Mouse (Mus musculus) small intestine, adult 2 months (tissue): ENCODE results near the gene Mgarp. TPM values are rescaled to one million over a fixed set of nuclear protein-coding genes. Genes with fewer than 3 reads are reported as not detected.
"Not testable (repeated sequence)": the region's sequence is repeated elsewhere in the genome, so short reads cannot be mapped to it uniquely, and the experiment has no call there.

Experiments
- H3K27ac ChIP-seq: fragments of 200-500 bp; 2 replicates; pipeline ENCODE4 v1.5.1; 2012; ENCODE audit warnings: low read depth, low read length, control low read depth, inconsistent platforms; ENCODE audit not compliant: insufficient read depth
- H3K27me3 ChIP-seq: fragments of 200-500 bp; 2 replicates; pipeline ENCODE4 v1.6.1; 2012; ENCODE audit warnings: mild to moderate bottlenecking, moderate library complexity, low read length, inconsistent platforms; ENCODE audit not compliant: control insufficient read depth, insufficient read depth
- H3K36me3 ChIP-seq: fragments of 200-500 bp; 2 replicates; pipeline ENCODE4 v1.6.1; 2012; ENCODE audit warnings: mild to moderate bottlenecking, low read length, control low read depth, inconsistent platforms; ENCODE audit not compliant: control insufficient read depth, insufficient read depth
- H3K4me1 ChIP-seq: fragments of 200-500 bp; 2 replicates; pipeline ENCODE4 v1.6.1; 2012; ENCODE audit warnings: low read length, inconsistent platforms, mixed read lengths; ENCODE audit not compliant: control insufficient read depth, insufficient read depth, insufficient read length
- H3K4me3 ChIP-seq: fragments of 200-500 bp; 2 replicates; pipeline ENCODE4 v1.5.1; 2012; ENCODE audit warnings: low read depth, mild to moderate bottlenecking, control low read depth, inconsistent platforms, low read length, moderate library complexity
- CTCF ChIP-seq: fragments of 200-500 bp; IDR thresholded peaks from 2 replicates; pipeline ENCODE4 v1.5.1; 2012; ENCODE audit warnings: low read depth, mild to moderate bottlenecking, control low read depth, inconsistent platforms, low read length, moderate library complexity, mixed read lengths; ENCODE audit not compliant: insufficient replicate concordance, insufficient read length; ENCODE audit errors: extremely low read depth
- POLR2A ChIP-seq: fragments of 200-500 bp; IDR thresholded peaks from 2 replicates; pipeline ENCODE4 v1.6.1; 2012; ENCODE audit warnings: low read depth, mild to moderate bottlenecking, control low read depth, inconsistent platforms, low read length, moderate library complexity
- WGBS: fragments of 180-500 bp; shearing (Covaris S2); methylation state at CpG from one replicate; pipeline ENCODE4 v1.1.7; 2018; 5-methylcytosine and 5-hydroxymethylcytosine counted together
- polyA plus RNA-seq: library from polyadenylated mRNA; depleted of rRNA; stranded (reverse); fragments of >200 nt; gene quantifications from 2 replicates; pipeline ENCODE4 v1.2.3, GENCODE M21; 2012; rRNA removed

The Mgarp gene
- polyA plus RNA-seq, result 0.37 TPM in 1 of 2 replicates, not detected in the other

DNA sequence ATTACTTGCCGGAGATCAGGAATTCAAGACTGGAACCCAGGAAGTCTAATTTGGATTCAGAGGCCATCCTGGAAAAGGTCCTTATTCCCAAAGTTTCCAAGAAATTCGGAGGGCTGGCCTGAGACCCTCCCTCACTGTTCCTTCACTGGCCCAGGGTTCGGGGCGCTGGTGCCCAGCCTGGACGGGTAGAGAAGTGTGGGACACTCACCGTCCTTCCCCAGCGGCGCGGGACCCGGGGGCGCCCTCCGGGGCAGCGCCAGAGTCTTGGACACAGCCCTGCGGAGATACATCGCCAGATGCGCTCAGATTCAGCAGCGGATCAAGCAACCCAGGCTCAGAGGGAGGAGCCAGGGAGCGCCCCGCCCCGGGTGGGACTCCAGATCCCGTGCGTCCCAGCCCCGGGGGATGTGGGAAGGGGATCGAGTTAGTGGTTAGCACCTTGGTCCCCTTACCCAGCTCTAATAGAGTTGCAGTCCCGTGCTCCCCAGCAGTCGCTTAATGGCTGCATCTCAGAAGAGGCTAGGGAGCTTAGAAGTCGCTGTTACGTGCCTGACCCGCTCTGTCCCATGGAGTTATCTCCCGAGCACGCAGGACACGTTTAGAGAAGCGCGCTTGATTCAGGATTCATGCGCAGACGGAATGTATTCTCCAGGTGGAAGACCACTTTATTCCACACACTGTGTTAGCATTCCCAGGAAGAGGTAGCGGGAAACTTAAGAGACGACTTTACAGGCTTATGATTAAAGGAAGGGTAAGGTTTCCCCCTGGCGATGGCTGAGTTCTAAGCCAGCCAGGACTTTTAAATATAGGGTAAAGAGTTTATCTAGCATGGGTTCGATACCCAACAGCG lies at the start of gene Mgarp:
Gene Mgarp (minus strand): TSS at position 520 of the 850 bp plus-strand sequence.
- 4% methylated on average over 41 of the region's 41 CpGs for WGBS
- Histone ChIP-seq H3K4me3 (peak within 1 kb of the TSS; percentile 69), H3K27me3 (0 out of 2 replicates have a peak, but pooled peaks cover 7% of the 10 kb centered on the region), H3K4me1 (peaks cover 2% of the 10 kb centered on the region; the same call in 1 of the 2 replicates), H3K27ac (no peak within 1 kb of the TSS), H3K36me3 (no peaks in the 10 kb centered on the region)
- TF ChIP-seq POLR2A (no peak), CTCF (no peak; the same call in 1 of the 2 replicates)

GRCm38 (mm10) chr3:51434871-51435595 lies 38.5 kb upstream of the Mgarp start:
- Histone ChIP-seq H3K36me3 (peaks cover 16% of the 10 kb centered on the region), H3K27me3 (no peaks in the 10 kb centered on the region), H3K4me1 (no peaks in the 10 kb centered on the region), H3K27ac (no peak overlapping the region), H3K4me3 (no peak overlapping the region)
- TF ChIP-seq POLR2A (no peak), CTCF (no peak)
- 91% methylated on average over 3 of the region's 3 CpGs for WGBS

GRCm38 (mm10) chr3:51434364-51434763 lies 37.8 kb upstream of the Mgarp start:
- not testable (repeated sequence) for H3K4me3 ChIP-seq, H3K27ac ChIP-seq, H3K27me3 ChIP-seq, H3K4me1 ChIP-seq
- H3K36me3 ChIP-seq, result peaks cover 12% of the 10 kb centered on the region
- WGBS, result 83% methylated on average over 5 of the region's 5 CpGs

DNA sequence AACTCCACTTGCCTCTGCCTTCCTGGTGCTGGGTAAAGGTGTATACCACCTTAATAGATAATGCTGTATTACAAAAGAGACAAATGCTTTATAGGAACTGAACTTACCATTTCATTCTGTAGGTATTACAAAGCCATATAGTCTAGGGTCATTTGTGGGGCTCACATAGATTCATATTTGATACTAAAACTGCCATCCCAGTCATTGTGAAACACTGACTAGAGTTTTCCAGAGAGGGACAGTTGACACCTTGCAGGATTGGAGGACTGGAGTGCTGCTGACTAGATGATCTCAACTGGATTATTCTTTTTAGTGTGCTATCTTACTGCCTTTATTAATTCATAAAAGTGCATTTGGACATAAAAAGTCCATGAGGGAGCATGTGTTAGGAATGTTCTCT lies 28.9 kb upstream of the Mgarp start:
- no peaks in the 10 kb centered on the region for H3K36me3 ChIP-seq
- no peak overlapping the region for H3K4me3 ChIP-seq
- H3K4me1 ChIP-seq, result peaks cover 5% of the 10 kb centered on the region; the same call in 1 of the 2 replicates
- no peak for TF ChIP-seq CTCF
- no peak for TF ChIP-seq POLR2A
- H3K27ac ChIP-seq, result no peak overlapping the region
- no peaks in the 10 kb centered on the region for H3K27me3 ChIP-seq

DNA sequence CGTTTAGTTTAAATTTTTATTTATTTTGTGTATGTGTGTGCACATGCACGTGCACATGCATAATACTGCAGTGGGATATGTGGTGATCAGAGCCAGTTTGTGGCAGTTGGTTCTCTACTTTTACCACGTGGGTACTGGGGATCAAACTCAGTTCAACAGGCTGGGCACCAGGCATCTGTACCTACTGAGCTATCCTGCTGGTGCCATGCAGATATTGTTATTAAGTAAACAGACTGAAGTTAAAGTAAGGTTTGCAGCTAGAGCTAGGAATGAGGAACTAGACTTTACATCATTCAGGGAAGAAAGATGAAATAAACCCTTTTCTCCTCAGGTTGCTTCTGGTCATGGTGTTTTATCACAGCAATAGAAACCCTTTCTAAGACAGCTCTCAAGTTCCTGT lies 25.4 kb upstream of the Mgarp start:
- 33% methylated on average over 3 of the region's 3 CpGs for WGBS
- TF ChIP-seq CTCF, result no peak
- no peak overlapping the region for H3K27ac ChIP-seq

DNA sequence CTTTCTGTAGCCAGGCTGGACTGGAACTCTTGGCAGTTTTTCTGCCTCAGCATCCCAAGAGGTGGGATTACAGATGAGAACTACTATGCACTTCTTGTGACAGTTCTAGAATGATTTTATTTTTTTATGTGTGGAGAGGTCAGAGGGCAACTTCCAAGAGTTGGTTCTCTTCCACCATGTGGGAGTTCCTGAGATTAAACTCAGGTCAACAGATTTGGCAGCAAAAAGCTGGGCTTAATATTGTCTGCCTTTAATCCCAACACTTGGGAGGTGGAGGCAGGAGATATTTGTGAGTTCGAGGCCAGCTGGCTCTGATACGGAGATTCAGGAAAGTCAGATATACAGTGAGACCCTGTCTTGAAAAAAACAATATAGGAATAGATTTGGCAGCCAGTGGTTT lies 21.4 kb upstream of the Mgarp start:
- Histone ChIP-seq H3K27me3 (no peaks in the 10 kb centered on the region), H3K36me3 (no peaks in the 10 kb centered on the region), H3K4me3 (no peak overlapping the region), H3K4me1 (peaks cover 8% of the 10 kb centered on the region; the same call in 1 of the 2 replicates), H3K27ac (no peak overlapping the region)
- no peak for TF ChIP-seq POLR2A
- TF ChIP-seq CTCF, result no peak
- 36% methylated on average over 2 of the region's 2 CpGs for WGBS

More for the DNA sequence above, 25.4 kb upstream of the Mgarp start:
- no peaks in the 10 kb centered on the region for H3K27me3 ChIP-seq
- H3K4me3 ChIP-seq, result no peak overlapping the region
- H3K36me3 ChIP-seq, result no peaks in the 10 kb centered on the region
- peaks cover 8% of the 10 kb centered on the region; the same call in 1 of the 2 replicates for H3K4me1 ChIP-seq

DNA sequence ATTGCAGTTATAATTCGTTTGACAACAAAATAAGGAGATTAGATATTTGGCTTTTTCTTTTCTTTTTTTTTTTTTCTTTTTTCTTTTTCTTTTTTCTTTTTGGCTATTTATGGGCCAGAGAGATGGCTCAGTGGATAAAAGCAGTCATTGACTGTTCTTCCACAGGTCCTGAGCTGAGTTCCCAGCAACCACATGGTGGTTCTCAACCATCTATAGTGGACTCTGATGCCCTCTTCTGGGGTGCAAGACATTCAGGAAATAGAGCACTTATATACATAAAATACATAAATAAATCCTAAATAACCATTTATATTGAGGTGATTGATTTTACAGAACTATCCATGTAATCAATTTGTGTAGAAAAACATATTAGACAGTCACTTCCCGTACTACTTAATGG lies 20.9 kb upstream of the Mgarp start:
- Histone ChIP-seq H3K27me3 (no peaks in the 10 kb centered on the region), H3K4me1 (peaks cover 7% of the 10 kb centered on the region; the same call in 1 of the 2 replicates), H3K27ac (no peak overlapping the region), H3K4me3 (no peak overlapping the region), H3K36me3 (no peaks in the 10 kb centered on the region)
- TF ChIP-seq CTCF (no peak), POLR2A (no peak)
- WGBS, result 27% methylated on average over 2 of the region's 2 CpGs
